Mouse (Mus musculus) lung, embryonic 15.5 days (tissue): ENCODE data around the gene Efcab10. TPM values are rescaled to one million over a fixed set of nuclear protein-coding genes. Genes with fewer than 3 reads are reported as not detected.
A peak's percentile ranks its signal among the peaks of the same experiment; 100 is the strongest.

Source experiments
- ATAC-seq: fragments of 200-750 bp; cut with Nextera tagmentation; 2 replicates; pipeline ENCODE4 v1.8.0; 2017; ENCODE audit warnings: moderate number of reproducible peaks, borderline replicate concordance; ENCODE audit not compliant: low FRiP score, low TSS enrichment; ENCODE audit errors: extremely low read depth
- H3K27ac ChIP-seq: fragments of 300-500 bp; sonication (generic); 2 replicates; pipeline ENCODE4 v1.5.1; 2015; ENCODE audit warnings: moderate library complexity, mild to moderate bottlenecking, inconsistent platforms
- H3K27me3 ChIP-seq: fragments of 300-500 bp; sonication (generic); 2 replicates; pipeline ENCODE4 v1.6.1; 2015; ENCODE audit warnings: inconsistent platforms
- H3K36me3 ChIP-seq: fragments of 300-500 bp; sonication (generic); 2 replicates; pipeline ENCODE4 v1.6.1; 2015; ENCODE audit warnings: inconsistent platforms
- H3K4me1 ChIP-seq: fragments of 300-500 bp; sonication (generic); 2 replicates; pipeline ENCODE4 v1.6.1; 2015; ENCODE audit warnings: inconsistent platforms
- H3K4me2 ChIP-seq: fragments of 300-500 bp; sonication (generic); 2 replicates; pipeline ENCODE4 v1.6.1; 2015; ENCODE audit warnings: inconsistent platforms, mild to moderate bottlenecking, moderate library complexity
- H3K4me3 ChIP-seq: fragments of 300-500 bp; sonication (generic); 2 replicates; pipeline ENCODE4 v1.5.1; 2015; ENCODE audit warnings: mild to moderate bottlenecking, inconsistent platforms
- H3K9ac ChIP-seq: fragments of 300-500 bp; sonication (generic); 2 replicates; pipeline ENCODE4 v1.6.1; 2015; ENCODE audit warnings: inconsistent platforms
- H3K9me3 ChIP-seq: fragments of 300-500 bp; sonication (generic); 2 replicates; pipeline ENCODE4 v1.6.1; 2016; ENCODE audit warnings: inconsistent platforms
- WGBS: fragments of 180-500 bp; shearing (Covaris S2); methylation state at CpG from one replicate; pipeline ENCODE4 v1.1.7; 2015; 5-methylcytosine and 5-hydroxymethylcytosine counted together
- polyA plus RNA-seq: library from polyadenylated mRNA; unstranded; fragments of >200 nt; fragmentation: Nextera tagmentation; extraction: Ambion mirVana; gene quantifications from 2 replicates; pipeline ENCODE4 v1.2.1, GENCODE M21; 2015

The Efcab10 gene
- polyA plus RNA-seq, 1 experiment from 2014 or later = 2.6 TPM

DNA sequence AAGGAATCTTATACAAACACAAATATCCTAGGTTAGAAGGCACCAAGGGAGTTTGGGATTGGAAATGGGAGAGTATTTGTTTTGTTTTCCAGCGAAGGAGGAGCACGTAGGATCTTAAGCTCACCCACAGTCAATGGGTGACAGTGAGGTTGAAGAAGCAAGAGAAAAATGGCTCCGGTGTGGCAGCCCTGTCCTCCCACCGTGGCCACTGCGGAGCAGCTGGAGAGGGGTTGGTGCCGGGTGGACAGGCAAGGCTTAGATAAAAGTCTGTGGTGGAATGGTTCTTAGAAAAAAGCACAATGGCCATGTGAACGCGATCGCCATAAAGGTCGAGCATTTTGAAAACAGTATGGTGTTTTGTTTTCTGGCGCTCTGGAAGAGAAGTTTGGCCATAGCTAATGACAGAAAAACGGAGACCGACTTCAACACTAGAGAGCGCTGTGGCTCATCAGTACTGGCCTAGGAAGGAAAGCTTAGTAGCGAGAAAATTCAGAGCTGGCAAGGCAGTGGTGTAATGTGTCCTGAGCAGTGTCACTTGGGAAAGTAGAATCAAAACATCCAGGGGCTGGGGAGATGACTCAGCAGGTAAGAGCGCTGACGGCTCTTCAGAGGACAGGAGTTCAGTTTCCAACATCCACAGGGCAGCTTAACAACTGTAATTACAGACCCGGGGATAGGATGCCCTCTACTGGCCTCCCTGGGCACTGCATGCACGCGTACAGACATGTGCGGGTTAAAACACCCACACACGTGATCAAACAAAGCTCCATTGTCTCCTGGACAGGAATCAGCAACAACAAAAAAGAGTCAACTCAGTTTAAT, 14.8 kb upstream of the Efcab10 start:
- H3K36me3 ChIP-seq = no peaks in the 10 kb centered on the region
- ATAC-seq = peak; percentile 87; the same call in 1 of the 2 replicates
- H3K4me1 ChIP-seq = no peaks in the 10 kb centered on the region
- H3K4me2 ChIP-seq = peak overlapping the region; percentile 56
- H3K9me3 ChIP-seq = no peaks in the 10 kb centered on the region
- H3K9ac ChIP-seq = no peak overlapping the region
- peak overlapping the region; percentile 22 for H3K4me3 ChIP-seq
- no peaks in the 10 kb centered on the region for H3K27me3 ChIP-seq
- WGBS = 16% methylated on average over 22 of the region's 22 CpGs
- H3K27ac ChIP-seq = no peak overlapping the region

DNA sequence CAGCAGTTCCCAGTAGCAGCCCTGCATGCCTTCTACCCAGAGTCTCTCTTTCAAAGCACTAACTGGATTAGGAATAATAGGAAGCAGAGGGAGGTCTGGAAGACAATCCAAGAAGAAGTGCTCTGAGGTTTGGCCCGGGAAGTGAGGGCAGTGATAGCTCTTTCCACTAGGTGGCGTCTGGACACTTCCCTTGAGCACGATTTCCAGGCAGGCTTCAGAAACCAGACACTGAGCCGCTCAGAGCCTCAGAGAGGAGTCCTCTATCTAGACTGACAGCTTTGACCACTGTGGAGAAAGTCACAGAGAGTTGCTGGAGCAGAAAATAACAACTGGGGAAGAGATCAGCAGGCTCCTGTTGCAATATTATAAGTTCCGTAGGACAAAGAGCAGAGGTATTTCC, 5.8 kb upstream of the Efcab10 start:
- Histone ChIP-seq H3K27ac (no peak overlapping the region), H3K9ac (no peak overlapping the region), H3K36me3 (no peaks in the 10 kb centered on the region), H3K4me2 (no peak overlapping the region), H3K27me3 (0 out of 2 replicates have a peak, but pooled peaks cover 5% of the 10 kb centered on the region), H3K4me1 (no peaks in the 10 kb centered on the region), H3K9me3 (no peaks in the 10 kb centered on the region), H3K4me3 (no peak overlapping the region)
- 10% methylated on average over 5 of the region's 5 CpGs for whole genome bisulfite sequencing
- ATAC-seq = peak; percentile 67; the same call in 1 of the 2 replicates

DNA sequence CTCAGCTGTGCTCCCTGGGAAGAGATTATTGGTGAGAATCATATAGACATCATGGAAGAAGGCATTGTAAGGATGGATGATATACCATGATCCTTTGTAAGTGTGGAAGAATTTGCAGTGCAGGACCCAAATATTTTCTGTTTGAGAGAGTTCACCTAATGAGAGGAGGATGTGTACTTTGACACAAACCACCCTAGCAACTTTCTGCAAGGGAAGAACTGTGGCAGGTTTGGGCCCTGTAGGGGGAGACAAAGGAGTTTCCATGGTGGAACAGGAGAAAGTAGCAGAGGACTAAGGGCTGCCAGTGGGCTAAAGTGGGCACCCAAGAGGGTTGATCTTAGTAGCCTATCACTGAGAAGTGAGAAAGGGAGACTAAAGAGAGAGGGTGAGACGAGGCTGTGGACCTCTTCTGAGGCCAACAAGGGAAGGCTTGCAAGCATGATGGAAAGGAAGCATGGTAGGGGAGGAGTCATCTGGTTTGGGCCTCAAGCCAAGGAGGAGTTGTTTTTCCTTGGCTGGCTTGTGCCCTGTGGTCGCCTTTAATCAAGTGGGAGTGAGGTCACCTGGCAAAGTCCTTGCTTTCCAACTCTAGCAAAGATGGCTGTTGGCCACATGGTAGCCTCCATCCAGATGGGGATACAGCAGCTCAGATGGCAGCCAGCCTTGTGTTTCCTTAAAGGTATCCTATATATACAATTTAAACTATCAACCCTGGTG, 3.7 kb upstream of the Efcab10 start:
- H3K9me3 ChIP-seq = no peaks in the 10 kb centered on the region
- no peak overlapping the region for H3K4me3 ChIP-seq
- H3K27ac ChIP-seq = no peak overlapping the region
- WGBS = 38% methylated on average over 2 of the region's 2 CpGs
- ATAC-seq = no peak
- no peak overlapping the region for H3K4me2 ChIP-seq
- H3K9ac ChIP-seq = no peak overlapping the region
- H3K27me3 ChIP-seq = 0 out of 2 replicates have a peak, but pooled peaks cover 5% of the 10 kb centered on the region
- H3K36me3 ChIP-seq = no peaks in the 10 kb centered on the region
- peaks cover 7% of the 10 kb centered on the region; the same call in 1 of the 2 replicates for H3K4me1 ChIP-seq

DNA sequence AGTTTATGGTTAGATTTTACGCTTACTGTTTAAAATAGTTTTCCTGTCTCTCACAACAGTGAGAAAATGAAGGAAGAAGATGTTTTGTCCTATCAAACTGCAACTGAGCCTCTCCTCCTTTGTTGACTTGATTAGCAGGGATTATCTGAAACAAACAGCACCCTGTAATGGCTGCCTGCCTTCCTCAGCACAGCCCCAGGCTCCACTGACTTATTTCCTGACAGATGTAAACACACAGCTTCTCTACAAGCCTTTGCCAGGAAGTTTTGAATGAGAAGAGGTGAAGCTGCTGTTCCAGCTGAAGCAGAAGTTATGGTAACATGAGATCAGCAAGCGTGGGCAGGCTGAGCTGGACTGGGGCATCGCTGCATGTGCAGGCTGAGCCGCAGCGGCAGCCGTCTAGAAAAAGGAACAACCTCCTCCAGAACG, 8.6 kb downstream of the Efcab10 start:
- WGBS = 19% methylated on average over 7 of the region's 7 CpGs
- Histone ChIP-seq H3K9me3 (no peaks in the 10 kb centered on the region), H3K4me2 (no peak overlapping the region), H3K36me3 (no peaks in the 10 kb centered on the region), H3K27ac (peak overlapping the region; percentile 12; the same call in 1 of the 2 replicates), H3K9ac (no peak overlapping the region), H3K4me1 (peaks cover 16% of the 10 kb centered on the region; the same call in 1 of the 2 replicates), H3K27me3 (no peaks in the 10 kb centered on the region), H3K4me3 (no peak overlapping the region)
- ATAC-seq = peak; percentile 66; the same call in 1 of the 2 replicates

DNA sequence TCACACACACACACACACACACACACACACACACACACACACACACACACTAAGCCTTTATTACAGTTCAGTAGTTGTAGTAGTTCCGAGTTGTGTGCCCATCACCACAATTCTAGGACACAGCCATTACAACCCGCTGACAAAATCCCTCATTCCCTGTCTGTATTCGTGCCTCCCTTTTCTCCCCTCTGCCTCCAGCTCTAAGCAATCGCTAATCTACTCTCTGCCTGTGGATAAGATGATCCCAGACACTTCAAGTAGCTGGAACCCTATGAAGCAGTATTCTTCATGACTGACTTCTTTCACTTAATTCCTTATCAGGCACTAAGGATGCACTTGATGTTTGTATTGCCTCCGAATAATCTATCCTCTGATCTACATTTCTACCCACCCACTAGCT, 10.3 kb downstream of the Efcab10 start:
- Histone ChIP-seq H3K9ac (no peak overlapping the region), H3K4me3 (no peak overlapping the region), H3K27ac (peak overlapping the region; percentile 71; the same call in 1 of the 2 replicates), H3K36me3 (no peaks in the 10 kb centered on the region), H3K4me2 (no peak overlapping the region), H3K9me3 (no peaks in the 10 kb centered on the region), H3K4me1 (peaks cover 16% of the 10 kb centered on the region; the same call in 1 of the 2 replicates), H3K27me3 (no peaks in the 10 kb centered on the region)
- WGBS = 46% methylated on average over 5 of the region's 5 CpGs
- ATAC-seq = peak; percentile 33; the same call in 1 of the 2 replicates

DNA sequence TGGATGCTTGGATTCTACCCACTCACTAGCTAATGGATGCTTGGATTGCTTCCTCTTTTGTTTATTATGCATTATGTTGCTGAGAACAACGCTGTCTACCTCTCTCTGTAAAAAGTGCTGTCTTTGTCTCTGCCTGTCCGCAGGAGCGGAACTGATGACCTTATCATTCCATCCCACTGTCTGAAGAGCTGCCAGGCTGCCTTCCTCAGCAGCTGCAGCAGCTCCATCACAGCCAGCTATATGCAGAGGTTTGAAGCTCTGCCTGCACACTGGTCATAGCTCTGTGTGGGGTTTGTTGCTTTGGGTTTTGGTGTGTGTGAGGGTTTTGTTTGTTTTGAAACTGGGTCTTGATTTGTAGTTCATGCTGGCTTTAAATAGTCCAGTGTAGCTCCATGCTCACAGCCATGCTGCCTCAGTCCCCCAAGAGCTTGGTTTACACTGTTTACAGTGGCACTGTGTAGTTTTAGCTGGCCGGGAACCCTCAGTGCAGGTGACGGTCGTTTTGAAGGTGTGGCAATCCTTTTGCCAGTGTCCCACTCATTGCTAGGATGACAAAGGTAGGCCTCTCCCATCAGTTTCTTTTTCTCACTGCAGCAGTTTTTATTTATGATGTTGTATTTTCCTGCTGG, 10.9 kb downstream of the Efcab10 start:
- 15% methylated on average over 6 of the region's 6 CpGs for WGBS
- H3K27ac ChIP-seq = peak overlapping the region; percentile 71
- H3K4me2 ChIP-seq = no peak overlapping the region
- no peaks in the 10 kb centered on the region for H3K36me3 ChIP-seq
- no peaks in the 10 kb centered on the region for H3K27me3 ChIP-seq
- H3K9ac ChIP-seq = no peak overlapping the region
- H3K4me1 ChIP-seq = peaks cover 16% of the 10 kb centered on the region; the same call in 1 of the 2 replicates
- H3K4me3 ChIP-seq = no peak overlapping the region
- H3K9me3 ChIP-seq = no peaks in the 10 kb centered on the region
- peak; percentile 91 for ATAC-seq

DNA sequence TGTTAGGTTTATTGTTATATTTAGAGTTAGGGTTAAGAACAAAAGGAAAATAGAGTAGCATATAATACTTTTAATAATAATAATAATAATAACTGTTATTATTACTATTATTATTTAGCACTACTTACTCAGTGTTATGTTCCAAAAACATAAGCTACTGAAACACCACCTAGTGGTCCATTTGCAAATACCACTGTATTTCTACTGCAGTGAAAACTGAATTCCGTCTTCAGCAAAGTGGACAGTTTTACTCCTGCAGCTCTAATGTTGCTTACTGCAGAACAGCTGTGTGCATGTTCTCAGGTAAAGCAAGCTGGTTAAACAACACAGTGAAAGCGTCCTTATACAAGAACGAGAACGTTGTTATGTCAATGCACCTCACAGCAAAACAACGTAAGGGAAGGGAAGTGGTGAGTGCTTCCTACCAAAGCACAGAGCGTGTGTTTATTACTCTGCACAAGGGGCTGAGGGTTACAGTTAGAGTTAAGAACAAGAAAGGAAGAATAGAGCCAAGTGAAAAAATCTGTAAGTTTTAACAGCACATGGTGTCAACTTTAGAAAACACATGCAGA, 17.0 kb downstream of the Efcab10 start:
- H3K9me3 ChIP-seq = no peaks in the 10 kb centered on the region
- WGBS = 46% methylated on average over 6 of the region's 6 CpGs
- H3K9ac ChIP-seq = no peak overlapping the region
- H3K4me3 ChIP-seq = no peak overlapping the region
- no peaks in the 10 kb centered on the region for H3K4me1 ChIP-seq
- ATAC-seq = no peak
- no peak overlapping the region for H3K4me2 ChIP-seq
- H3K27me3 ChIP-seq = no peaks in the 10 kb centered on the region
- no peaks in the 10 kb centered on the region for H3K36me3 ChIP-seq
- H3K27ac ChIP-seq = no peak overlapping the region

DNA sequence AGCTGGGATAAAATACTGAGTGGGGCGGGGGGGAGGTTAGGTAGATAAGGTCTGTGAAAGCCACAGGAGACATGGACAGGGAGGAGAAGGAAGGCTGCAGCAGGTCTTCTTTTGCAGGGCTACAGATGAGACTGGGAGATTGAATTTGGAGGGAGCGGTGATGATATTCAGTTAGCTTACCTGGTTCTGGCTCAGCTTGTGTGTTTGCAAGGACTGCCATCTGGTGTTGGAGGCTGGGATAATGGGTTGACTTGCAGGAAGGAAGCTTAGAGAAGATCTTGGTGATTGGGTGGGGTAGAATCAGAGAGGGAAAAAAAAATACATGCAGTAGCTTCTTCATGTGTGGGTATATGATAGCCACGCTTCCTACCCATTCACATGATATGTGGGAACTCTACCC, 29.7 kb downstream of the Efcab10 start:
- no peaks in the 10 kb centered on the region for H3K4me1 ChIP-seq
- H3K9ac ChIP-seq = no peak overlapping the region
- H3K36me3 ChIP-seq = no peaks in the 10 kb centered on the region
- no peaks in the 10 kb centered on the region for H3K9me3 ChIP-seq
- no peak overlapping the region for H3K27ac ChIP-seq
- WGBS = 30% methylated on average over 3 of the region's 3 CpGs
- H3K27me3 ChIP-seq = no peaks in the 10 kb centered on the region
- H3K4me3 ChIP-seq = no peak overlapping the region
- no peak overlapping the region for H3K4me2 ChIP-seq
- no peak for ATAC-seq

DNA sequence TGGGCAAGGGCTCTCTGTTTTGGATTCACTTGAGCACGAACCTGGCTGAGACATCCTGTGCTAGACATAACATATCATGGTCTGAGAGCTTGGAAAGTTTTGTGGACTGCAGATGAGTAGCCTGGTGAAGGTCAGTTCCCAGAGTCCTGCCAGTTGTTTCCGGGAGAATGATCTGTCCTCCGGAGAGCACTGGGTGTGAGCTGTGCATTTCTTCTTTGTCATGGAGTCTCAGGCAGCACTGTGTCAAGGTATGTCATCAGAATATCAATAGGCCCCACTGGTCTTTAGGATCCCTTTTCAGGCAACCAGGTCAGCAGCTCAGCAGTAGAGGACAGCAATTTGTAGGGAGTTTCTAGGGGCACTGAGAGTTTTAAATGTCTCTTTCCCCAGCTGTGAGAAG, 32.6 kb downstream of the Efcab10 start:
- Histone ChIP-seq H3K4me3 (no peak overlapping the region), H3K9ac (no peak overlapping the region), H3K4me2 (no peak overlapping the region), H3K27me3 (no peaks in the 10 kb centered on the region), H3K4me1 (peaks cover 5% of the 10 kb centered on the region), H3K36me3 (no peaks in the 10 kb centered on the region), H3K9me3 (no peaks in the 10 kb centered on the region), H3K27ac (no peak overlapping the region)
- 34% methylated on average over 3 of the region's 3 CpGs for WGBS
- ATAC-seq = no peak

DNA sequence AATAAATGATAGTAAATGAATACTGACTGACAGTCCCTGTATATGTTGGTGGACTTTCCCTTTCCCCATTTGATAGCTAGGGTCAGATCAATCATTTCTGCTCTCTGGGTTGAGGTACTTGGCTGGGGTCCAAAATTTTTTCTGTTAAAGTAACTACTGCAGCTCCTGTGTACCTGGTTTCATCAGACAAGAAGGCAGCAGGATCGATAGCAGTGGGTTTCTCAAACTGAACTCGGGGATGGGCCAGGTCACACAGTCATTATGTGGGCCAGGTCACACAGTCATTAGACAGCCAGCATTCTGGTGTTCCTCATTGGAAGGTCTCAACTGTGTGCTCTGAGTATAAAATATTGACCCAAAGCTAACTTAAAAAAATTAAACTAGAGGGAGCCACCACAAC, 33.1 kb downstream of the Efcab10 start:
- Histone ChIP-seq H3K9me3 (no peaks in the 10 kb centered on the region), H3K9ac (no peak overlapping the region), H3K4me1 (peaks cover 5% of the 10 kb centered on the region), H3K4me2 (no peak overlapping the region), H3K27me3 (no peaks in the 10 kb centered on the region), H3K27ac (no peak overlapping the region), H3K36me3 (no peaks in the 10 kb centered on the region), H3K4me3 (no peak overlapping the region)
- ATAC-seq = no peak
- WGBS = 72% methylated on average over 2 of the region's 2 CpGs

DNA sequence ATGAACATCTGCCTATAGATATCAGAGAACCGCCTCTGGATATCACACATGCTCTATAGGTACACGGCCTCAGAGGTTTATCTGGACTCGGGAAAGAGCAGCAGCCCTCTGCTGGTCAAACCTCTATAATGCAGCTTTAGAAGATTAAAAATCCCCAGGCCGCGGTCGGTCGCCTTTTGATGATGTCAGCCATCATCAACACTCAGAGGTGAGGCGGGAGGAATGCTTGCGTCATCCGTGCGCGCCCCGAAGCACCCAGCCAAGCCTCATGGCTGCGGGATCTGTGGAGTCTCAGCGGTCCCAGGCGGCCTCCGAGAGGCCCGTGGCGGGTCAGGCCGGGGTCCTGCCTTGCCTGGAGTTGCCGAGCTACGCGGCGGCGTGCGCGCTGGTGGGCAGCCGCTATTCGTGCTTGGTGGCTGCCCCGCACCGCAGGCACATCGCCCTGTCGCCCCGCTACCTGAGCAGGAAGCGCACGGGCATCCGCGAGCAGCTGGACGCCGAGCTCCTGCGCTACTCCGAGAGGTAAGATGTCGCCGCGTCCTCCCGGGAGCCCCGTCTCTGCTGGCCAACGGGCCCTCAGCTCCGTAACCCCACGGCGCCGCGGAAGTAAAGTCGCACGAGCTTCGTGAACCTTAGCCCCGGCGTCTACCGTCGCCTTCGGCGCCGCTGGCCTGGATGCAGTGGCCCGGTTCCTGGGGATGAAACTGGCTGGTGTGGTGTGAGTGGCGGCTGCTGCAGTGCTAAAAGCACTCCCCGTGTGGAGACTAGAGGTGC, 34.9 kb downstream of the Efcab10 start, which contains the start of gene Twistnb:
Gene Twistnb (plus strand): TSS at position 249 of the 774 bp plus-strand sequence.
- no peaks in the 10 kb centered on the region for H3K9me3 ChIP-seq
- peak within 1 kb of the TSS; percentile 84 for H3K9ac ChIP-seq
- peak; percentile 94 for ATAC-seq
- peak within 1 kb of the TSS; percentile 63 for H3K4me2 ChIP-seq
- peak within 1 kb of the TSS; percentile 84 for H3K4me3 ChIP-seq
- WGBS = under 1% methylated on average over 66 of the region's 66 CpGs
- H3K27ac ChIP-seq = peak within 1 kb of the TSS; percentile 34
- H3K27me3 ChIP-seq = no peaks in the 10 kb centered on the region
- H3K4me1 ChIP-seq = peaks cover 5% of the 10 kb centered on the region
- peaks cover 6% of the 10 kb centered on the region; the same call in 1 of the 2 replicates for H3K36me3 ChIP-seq
